Mouse (Mus musculus) stomach, embryonic 14.5 days (tissue): Measurements from ENCODE around the gene Fbxo11. TPM values are rescaled to one million over a fixed set of nuclear protein-coding genes. Genes with fewer than 3 reads are reported as not detected.

Experiments used
- ATAC-seq: fragments of 200-750 bp; cut with Nextera tagmentation; 2 replicates; pipeline ENCODE4 v1.8.0; 2017; ENCODE audit warnings: low read depth, moderate TSS enrichment; ENCODE audit not compliant: insufficient number of reproducible peaks, insufficient read depth, low FRiP score
- H3K27ac ChIP-seq: fragments of 300-500 bp; sonication (generic); 2 replicates; pipeline ENCODE4 v1.5.1; 2014; ENCODE audit warnings: mild to moderate bottlenecking, low read length, moderate library complexity, mixed read lengths
- H3K27me3 ChIP-seq: fragments of 300-500 bp; sonication (generic); 2 replicates; pipeline ENCODE4 v1.6.1; 2014; ENCODE audit warnings: low read length, control low read depth, mixed read lengths; ENCODE audit not compliant: control insufficient read depth, insufficient read depth
- H3K36me3 ChIP-seq: fragments of 300-500 bp; sonication (generic); 2 replicates; pipeline ENCODE4 v1.6.1; 2014; ENCODE audit warnings: mild to moderate bottlenecking, control low read depth, low read length, moderate library complexity, mixed read lengths; ENCODE audit not compliant: control insufficient read depth, insufficient read depth
- H3K4me1 ChIP-seq: fragments of 300-500 bp; sonication (generic); 2 replicates; pipeline ENCODE4 v1.6.1; 2014; ENCODE audit warnings: low read length, control low read depth, mixed read lengths; ENCODE audit not compliant: control insufficient read depth, insufficient read depth
- H3K4me2 ChIP-seq: fragments of 300-500 bp; sonication (generic); replicated peaks from 2 replicates; pipeline ENCODE4 v1.6.1; 2014; ENCODE audit warnings: low read depth, low read length, control low read depth
- H3K4me3 ChIP-seq: fragments of 300-500 bp; sonication (generic); 2 replicates; pipeline ENCODE4 v1.5.1; 2014; ENCODE audit warnings: low read depth, low read length, control low read depth
- H3K9ac ChIP-seq: fragments of 300-500 bp; sonication (generic); replicated peaks from 2 replicates; pipeline ENCODE4 v1.6.1; 2014; ENCODE audit warnings: low read depth, mild to moderate bottlenecking, control low read depth, low read length, moderate library complexity, mixed read lengths
- H3K9me3 ChIP-seq: fragments of 300-500 bp; sonication (generic); 2 replicates; pipeline ENCODE4 v1.6.1; 2016; ENCODE audit warnings: low read depth, low read length, control low read depth; ENCODE audit not compliant: control insufficient read depth
- WGBS: fragments of 180-500 bp; shearing (Covaris S2); extraction: QIAGEN DNeasy Blood & Tissue Kit; methylation state at CpG from one replicate; pipeline ENCODE4 v1.1.7; 2014; 5-methylcytosine and 5-hydroxymethylcytosine counted together
- polyA plus RNA-seq: library from polyadenylated mRNA; unstranded; fragments of >200 nt; fragmentation: Nextera tagmentation; extraction: Ambion mirVana; gene quantifications from 2 replicates; pipeline ENCODE4 v1.2.1, GENCODE M21; 2014

The Fbxo11 gene
- polyA plus RNA-seq, 1 experiment from 2014 or later: 24.2 TPM

DNA sequence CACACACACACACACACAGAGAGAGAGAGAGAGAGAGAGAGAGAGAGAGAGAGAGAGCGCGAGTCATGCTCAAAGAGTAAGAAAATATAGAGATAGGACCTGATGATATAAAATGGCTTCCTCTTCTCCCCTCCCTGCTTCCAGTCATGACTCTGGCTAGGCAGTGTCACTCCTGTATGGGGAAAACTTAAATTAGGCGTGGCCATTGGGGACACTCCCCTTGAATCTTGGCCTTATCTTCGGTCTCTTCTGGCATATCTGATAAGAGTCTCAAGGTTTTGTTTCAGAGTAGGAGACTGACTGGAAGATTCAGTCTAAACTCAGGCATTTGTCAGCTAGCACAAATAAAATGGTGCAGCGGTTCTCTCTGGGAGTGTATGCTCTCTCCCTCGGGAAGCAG is 16.4 kb upstream of the Fbxo11 start:
- Histone ChIP-seq H3K9ac (no peak overlapping the region), H3K4me2 (no peak overlapping the region), H3K4me1 (no peaks in the 10 kb centered on the region), H3K27ac (no peak overlapping the region), H3K4me3 (no peak overlapping the region), H3K36me3 (no peaks in the 10 kb centered on the region), H3K9me3 (no peaks in the 10 kb centered on the region; the same call in 1 of the 2 replicates), H3K27me3 (no peaks in the 10 kb centered on the region)
- no peak for ATAC-seq
- WGBS: 91% methylated on average over 6 of the region's 6 CpGs

- ATAC-seq: no peak
- no peak overlapping the region for H3K27ac ChIP-seq
- no peak overlapping the region for H3K4me3 ChIP-seq
- no peaks in the 10 kb centered on the region for H3K36me3 ChIP-seq
- no peak overlapping the region for H3K9ac ChIP-seq
- WGBS: 79% methylated on average over 8 of the region's 8 CpGs
- H3K4me1 ChIP-seq: no peaks in the 10 kb centered on the region
- no peaks in the 10 kb centered on the region for H3K27me3 ChIP-seq
- H3K4me2 ChIP-seq: no peak overlapping the region
- no peaks in the 10 kb centered on the region; the same call in 1 of the 2 replicates for H3K9me3 ChIP-seq
These were observed 14.7 kb upstream of the Fbxo11 start for GRCm38 (mm10) chr17:88079771-88080170.

DNA sequence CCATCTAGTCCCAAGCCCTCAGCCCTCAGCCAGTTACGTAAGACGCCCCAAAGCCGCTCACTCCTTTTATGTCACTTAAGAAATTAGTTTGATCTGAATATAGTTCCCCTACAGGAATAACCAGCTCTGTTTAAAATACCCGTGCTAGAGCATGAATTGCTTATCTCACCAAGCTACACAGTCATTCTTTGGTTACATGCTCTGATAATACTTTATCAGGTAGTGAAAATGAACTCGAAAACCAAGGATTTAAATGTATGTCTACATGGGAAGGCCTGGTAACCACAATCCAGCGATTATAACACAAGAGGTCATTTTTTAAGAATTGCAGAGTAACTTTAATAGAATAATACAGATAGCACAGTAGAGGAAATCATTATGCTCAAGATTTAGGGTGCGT is 7.0 kb upstream of the Fbxo11 start:
- WGBS: 79% methylated on average over 7 of the region's 7 CpGs
- ATAC-seq: no peak

GRCm38 (mm10) chr17:88068024-88068719 is 3.1 kb upstream of the Fbxo11 start:
- H3K4me3 ChIP-seq: no peak overlapping the region
- H3K27ac ChIP-seq: no peak overlapping the region
- no peaks in the 10 kb centered on the region for H3K36me3 ChIP-seq
- no peak for ATAC-seq
- H3K27me3 ChIP-seq: no peaks in the 10 kb centered on the region
- no peak overlapping the region for H3K4me2 ChIP-seq
- H3K4me1 ChIP-seq: peaks cover under 1% of the 10 kb centered on the region; the same call in 1 of the 2 replicates
- no peaks in the 10 kb centered on the region for H3K9me3 ChIP-seq
- 93% methylated on average over 7 of the region's 7 CpGs for WGBS
- H3K9ac ChIP-seq: no peak overlapping the region

More for the DNA sequence above, 7.0 kb upstream of the Fbxo11 start:
- H3K27me3 ChIP-seq: no peaks in the 10 kb centered on the region
- H3K36me3 ChIP-seq: no peaks in the 10 kb centered on the region
- no peak overlapping the region for H3K4me2 ChIP-seq
- no peak overlapping the region for H3K9ac ChIP-seq
- no peaks in the 10 kb centered on the region for H3K4me1 ChIP-seq
- H3K9me3 ChIP-seq: no peaks in the 10 kb centered on the region
- no peak overlapping the region for H3K27ac ChIP-seq
- H3K4me3 ChIP-seq: no peak overlapping the region

DNA sequence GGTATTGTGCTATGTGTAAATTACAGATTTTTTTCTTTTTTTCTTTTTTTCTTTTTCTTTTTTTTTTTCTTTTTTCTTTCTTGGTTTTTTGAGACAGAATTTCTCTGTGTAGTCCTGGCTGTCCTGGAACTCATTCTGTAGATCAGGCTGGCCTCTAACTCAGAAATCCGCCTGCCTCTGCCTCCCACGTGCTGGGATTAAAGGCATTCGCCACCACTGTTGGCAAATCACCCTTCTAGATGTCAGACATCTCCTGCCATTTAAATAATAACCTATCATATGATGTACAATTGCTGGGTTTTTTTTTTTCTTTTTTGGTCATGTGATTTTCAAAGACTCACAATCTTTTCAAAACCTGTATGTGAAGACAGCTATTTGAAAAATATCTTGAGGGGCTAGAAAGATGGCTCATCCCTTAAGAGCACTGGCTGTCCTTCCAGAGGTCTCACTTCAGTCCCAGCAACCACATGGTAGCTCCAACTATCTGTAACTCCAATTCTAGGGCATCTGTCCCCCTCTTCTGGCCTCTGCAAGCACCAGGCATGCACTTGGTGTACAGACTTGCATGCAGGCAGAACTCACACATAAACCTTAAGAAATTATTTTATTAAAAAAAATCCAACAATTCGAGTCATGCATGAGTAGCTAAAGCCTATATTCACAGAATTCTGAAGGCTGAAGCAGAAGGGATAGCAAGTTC is 2.3 kb upstream of the Fbxo11 start:
- H3K27me3 ChIP-seq: no peaks in the 10 kb centered on the region
- H3K36me3 ChIP-seq: no peaks in the 10 kb centered on the region
- 73% methylated on average over 4 of the region's 4 CpGs for WGBS
- peak overlapping the region; percentile 55 for H3K4me2 ChIP-seq
- H3K9me3 ChIP-seq: no peaks in the 10 kb centered on the region
- H3K4me3 ChIP-seq: peak overlapping the region; percentile 97
- H3K4me1 ChIP-seq: peaks cover 7% of the 10 kb centered on the region; the same call in 1 of the 2 replicates
- no peak overlapping the region for H3K9ac ChIP-seq
- H3K27ac ChIP-seq: peak overlapping the region; percentile 87; the same call in 1 of the 2 replicates
- ATAC-seq: no peak

DNA sequence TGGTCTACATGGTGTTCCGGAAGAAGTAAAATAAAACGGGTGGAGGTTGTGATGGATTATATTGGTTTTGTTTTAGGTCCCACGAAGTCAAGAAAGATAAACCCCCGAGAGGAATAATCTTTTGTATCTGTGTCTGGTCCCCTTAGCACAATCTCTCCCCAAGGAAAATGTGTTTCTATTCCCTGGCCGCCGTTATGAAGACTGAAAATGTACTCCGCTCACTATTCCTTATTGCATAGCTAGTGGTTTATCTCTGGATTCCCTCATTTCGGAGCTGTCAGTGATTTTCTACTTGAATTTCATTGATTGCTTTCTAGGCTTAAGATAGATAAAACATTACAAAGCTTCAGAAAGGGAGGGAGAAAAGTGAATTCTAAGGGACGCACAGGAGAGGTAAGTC is 1.7 kb upstream of the Fbxo11 start:
- no peaks in the 10 kb centered on the region for H3K27me3 ChIP-seq
- H3K9ac ChIP-seq: peak overlapping the region; percentile 21; the same call in 1 of the 2 replicates
- no peaks in the 10 kb centered on the region for H3K36me3 ChIP-seq
- H3K4me1 ChIP-seq: peaks cover 8% of the 10 kb centered on the region; the same call in 1 of the 2 replicates
- WGBS: 4% methylated on average over 9 of the region's 9 CpGs
- no peaks in the 10 kb centered on the region for H3K9me3 ChIP-seq
- ATAC-seq: no peak
- peak overlapping the region; percentile 87 for H3K27ac ChIP-seq
- peak overlapping the region; percentile 55 for H3K4me2 ChIP-seq
- peak overlapping the region; percentile 97 for H3K4me3 ChIP-seq

GRCm38 (mm10) chr17:88065801-88066646 is 933 bp upstream of the Fbxo11 start:
- ATAC-seq: peak; percentile 97

More at GRCm38 (mm10) chr17:88065801-88066646, 933 bp upstream of the Fbxo11 start:
- Histone ChIP-seq H3K4me1 (peaks cover 8% of the 10 kb centered on the region; the same call in 1 of the 2 replicates), H3K9ac (peak overlapping the region; percentile 100), H3K36me3 (no peaks in the 10 kb centered on the region), H3K9me3 (no peaks in the 10 kb centered on the region), H3K27me3 (no peaks in the 10 kb centered on the region), H3K4me3 (peak overlapping the region; percentile 97), H3K27ac (peak overlapping the region; percentile 100), H3K4me2 (peak overlapping the region; percentile 55)
- WGBS: under 1% methylated on average over 40 of the region's 57 CpGs
